Mouse (Mus musculus): ENCODE results near the gene Gm21987. TPM values are rescaled to one million over a fixed set of nuclear protein-coding genes. Genes with fewer than 3 reads are reported as not detected.
"Not testable (repeated sequence)": the region's sequence is repeated elsewhere in the genome, so short reads cannot be mapped to it uniquely, and the experiment has no call there.

Gene Gm21987
- under 1 TPM in 1 of 2 experiments, not detected in 1; 0.93 TPM for total RNA-seq (2021)
- 4.4 TPM in 1 of 2 replicates, not detected in the other for polyA plus RNA-seq (2012; rRNA removed)
- long read RNA-seq: 0 reads

GRCm38 (mm10) chr16:38346529-38347325 lies at the start of gene Gm21987, which contains the start of gene Cox17:
Gene Gm21987 (plus strand): TSS chr16:38347040.
Gene Cox17 (plus strand): TSS chr16:38346991.
- DNase-seq: peak; percentile 94

DNA sequence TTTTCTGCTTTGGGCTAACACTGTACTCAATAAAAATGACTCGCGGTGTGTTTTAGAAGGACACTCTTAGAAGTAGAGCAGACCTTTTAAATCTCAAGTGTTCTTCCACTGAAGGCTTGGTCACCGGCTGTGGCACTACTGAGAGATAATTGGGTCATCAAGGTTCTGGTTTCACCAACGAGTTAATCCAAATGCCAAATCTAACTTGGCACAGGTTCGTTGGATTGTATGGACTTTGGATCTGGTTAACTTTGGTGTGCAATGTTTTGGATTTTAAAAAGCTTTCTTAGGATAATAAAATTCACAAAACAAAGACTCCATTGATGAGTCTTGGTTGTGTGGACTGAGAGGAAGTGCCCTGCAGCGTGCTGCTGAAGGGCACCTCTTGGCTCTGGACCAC lies 48.4 kb upstream of the Gm21987 start:
- no peak for DNase-seq

DNA sequence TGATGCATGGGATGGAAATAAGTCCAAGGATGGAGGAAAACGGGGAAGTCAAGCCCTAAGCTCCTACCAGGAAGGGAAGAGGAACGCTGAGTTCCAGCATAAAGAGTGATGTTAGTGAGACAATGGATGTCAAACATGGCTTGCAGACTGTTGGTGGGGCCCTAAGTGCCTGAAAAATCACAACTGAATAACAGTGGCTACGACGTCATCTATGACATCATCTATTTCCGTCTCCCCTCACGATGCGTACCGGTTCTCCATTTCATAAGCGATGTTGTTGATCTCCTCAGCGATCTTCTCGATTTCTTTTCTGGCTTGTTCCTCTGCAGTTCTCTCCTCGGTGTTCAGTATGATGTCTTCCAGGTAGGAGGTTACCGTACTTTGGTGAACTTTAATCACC lies 44.5 kb upstream of the Gm21987 start:
- no peak for DNase-seq

DNA sequence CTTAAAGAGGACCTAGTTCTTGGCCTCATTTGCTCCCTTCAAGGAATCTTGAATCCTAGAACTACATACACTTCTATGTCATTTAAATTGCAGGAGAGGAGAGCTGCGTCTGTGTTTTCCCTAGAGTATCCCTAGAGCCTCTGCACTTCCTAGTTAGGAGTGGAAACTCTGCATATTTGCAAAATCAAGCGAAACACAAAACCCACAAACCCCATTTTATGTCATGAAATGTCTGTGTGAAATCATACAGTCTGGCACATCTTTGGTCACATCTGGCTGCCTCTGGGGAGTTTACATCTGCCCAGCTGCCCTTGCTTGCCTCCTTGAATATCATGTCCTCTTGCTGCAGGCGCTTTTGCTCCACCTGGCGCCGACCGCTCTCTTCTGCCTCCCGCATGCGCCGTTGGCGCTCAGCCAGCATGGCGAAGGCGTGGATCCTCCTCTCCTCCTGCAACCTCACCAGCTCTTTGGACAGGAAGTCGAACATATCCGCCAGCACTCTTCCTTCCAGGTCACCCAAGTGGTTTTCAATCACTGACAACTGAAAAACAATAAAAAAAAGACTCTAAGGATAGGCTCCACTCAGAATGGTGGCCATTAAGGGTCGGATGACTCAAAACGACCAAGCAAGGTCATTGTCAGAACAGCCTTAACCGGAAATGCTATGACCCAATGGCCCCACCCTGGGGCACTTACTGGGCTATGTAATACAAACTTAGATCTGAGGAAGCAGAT lies 42.2 kb upstream of the Gm21987 start:
- DNase-seq: peak; percentile 83

DNA sequence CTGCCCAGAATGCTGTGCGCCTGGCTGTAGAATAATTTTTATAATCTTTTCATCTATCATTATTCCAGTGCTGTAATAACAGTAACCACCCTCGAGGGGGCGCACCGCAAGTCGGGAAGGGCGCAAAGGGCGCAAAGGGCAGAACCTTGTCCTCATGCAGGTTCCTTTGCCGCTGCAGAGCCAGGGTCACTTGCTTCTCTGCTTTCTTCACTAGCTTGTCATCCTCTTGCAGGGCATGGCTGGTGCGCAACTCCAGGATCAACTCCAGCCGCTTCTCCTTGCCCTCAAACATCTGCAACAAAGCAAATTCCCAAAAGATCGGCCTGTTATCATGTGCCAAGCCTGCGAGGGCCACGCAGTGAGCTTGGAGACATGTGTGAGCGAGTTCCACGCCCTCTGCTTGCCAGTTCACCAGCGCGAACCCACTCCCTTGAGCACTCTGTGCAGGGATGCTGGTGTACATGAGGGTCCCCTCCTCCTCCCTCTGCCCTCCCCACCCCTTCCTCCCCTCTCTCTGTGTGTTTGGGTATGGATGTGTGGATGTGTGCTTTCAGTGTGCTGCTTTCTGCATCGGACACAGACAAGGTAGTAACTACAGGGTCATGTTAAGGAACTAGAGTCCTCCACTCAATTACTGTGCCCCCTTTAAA lies 40.1 kb upstream of the Gm21987 start:
- no peak for DNase-seq

DNA sequence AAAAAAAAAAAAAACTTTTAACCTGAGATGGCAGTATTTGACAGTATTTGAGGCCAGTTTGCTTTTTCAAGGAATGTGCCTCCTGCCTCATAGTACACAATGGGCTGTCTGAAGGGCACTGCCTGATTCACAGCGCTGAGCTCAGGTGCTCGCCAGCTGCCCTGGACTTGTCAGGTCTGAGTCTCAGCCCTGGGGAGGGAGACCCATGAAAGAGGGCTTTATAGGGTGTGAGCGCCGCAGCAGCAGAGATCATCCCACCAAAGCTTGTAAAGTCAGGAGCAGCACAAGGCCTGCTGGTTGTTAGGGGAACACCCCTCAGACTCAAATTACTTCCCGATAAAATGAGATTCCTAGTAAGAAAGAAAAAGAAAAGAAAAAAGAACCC lies 39.6 kb upstream of the Gm21987 start:
- no peak for DNase-seq

DNA sequence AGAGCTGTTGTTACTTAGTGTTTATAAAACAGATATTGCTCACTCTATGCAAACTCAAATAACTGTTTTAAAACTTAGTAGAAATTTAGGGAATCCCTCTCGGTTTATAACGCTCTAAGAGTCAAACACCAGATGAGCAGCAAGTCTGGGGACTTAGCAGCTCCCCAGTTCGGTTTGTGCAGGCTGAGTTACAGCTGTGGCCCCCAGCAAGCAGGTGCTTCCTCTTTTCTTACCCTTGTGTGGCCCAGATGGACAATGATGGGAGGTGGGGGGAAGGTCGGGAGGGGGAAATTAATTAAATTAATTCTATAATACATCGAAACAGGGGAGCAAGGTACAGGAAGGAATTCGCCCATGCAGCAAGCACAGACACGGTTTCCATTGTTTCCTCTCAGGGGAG lies 39.2 kb upstream of the Gm21987 start:
- no peak for DNase-seq

DNA sequence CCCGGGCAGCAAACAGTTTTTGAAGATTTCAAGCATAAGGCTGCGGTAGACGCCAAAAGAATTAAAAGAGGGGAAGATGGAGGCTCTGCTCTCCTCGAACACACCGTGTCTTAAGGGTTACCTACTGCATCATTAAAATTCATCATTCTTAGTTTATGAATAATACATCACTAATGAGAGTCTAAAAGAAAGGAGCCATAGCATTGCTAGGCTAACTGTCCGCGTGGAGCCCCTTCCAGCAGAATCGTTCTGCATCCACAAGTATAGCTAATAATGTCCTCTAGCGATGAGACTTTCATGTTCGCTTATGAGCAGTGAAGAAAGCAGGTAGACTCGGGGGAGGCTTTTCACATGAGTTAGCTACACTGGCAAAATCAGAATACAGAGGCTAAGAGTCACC lies 38.6 kb upstream of the Gm21987 start:
- DNase-seq: no peak

GRCm38 (mm10) chr16:38318492-38318891 lies 28.3 kb upstream of the Gm21987 start:
- no peak for DNase-seq

DNA sequence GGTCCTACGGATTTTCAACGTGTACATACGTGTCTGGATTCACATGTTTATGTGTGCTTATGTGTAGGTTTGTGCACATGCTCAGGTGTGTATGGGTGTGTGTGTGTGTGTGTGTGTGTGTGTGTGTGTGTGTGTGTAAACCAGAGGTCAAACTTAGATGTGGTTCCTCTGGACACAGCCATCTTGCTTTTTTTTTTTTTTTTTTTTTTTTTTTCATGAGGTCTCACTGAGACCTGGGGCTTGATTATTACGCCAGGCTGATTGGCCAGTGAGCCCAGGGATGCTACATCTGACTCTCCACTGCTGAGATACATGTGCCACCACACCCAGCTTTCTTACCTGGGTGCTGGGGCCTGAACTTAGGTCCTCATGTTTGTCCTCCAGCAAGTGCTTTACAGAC lies 27.8 kb upstream of the Gm21987 start:
- DNase-seq: no peak

DNA sequence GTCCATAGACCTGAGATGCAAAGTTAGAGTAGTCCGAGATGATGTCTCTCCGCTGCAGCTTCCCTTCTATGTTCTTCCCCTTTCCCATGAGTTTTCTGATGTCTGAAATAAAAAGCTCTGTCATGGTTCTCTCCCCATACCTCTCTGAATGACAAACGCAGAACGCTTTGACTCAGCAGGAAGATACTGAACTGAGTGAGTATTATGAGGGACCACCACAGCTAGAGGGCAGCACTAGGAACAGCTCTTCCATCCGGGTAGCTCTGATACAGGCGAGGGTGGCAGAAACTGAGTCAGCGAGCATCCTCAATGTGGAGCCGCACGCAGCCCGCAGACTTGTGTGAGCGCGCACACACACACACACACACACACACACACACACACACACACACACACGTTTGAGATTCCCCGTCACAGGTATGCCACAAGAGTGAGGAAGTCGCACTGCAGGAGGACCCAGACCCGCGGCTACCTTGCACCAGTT lies 25.3 kb upstream of the Gm21987 start:
- peak; percentile 39 for DNase-seq

DNA sequence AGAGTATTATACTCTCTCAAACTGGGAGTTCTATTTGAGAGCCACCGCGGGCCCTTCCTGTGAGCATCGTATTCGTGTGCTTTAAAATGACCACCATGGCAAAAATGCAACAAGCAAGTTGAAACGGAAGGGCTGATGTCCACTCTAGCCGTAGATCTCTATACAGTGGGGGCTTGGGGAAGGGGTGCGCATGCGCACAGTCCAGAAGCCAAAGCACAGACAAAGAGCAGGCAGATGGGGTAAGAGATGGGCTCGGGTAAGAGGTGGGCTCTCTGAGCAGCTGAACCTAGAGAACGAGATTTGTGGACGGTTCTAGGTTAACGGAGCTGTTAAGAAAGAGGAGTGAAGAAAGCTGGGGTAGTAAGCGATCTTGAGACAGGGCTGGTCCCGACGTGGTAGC lies 22.5 kb upstream of the Gm21987 start:
- DNase-seq: no peak

DNA sequence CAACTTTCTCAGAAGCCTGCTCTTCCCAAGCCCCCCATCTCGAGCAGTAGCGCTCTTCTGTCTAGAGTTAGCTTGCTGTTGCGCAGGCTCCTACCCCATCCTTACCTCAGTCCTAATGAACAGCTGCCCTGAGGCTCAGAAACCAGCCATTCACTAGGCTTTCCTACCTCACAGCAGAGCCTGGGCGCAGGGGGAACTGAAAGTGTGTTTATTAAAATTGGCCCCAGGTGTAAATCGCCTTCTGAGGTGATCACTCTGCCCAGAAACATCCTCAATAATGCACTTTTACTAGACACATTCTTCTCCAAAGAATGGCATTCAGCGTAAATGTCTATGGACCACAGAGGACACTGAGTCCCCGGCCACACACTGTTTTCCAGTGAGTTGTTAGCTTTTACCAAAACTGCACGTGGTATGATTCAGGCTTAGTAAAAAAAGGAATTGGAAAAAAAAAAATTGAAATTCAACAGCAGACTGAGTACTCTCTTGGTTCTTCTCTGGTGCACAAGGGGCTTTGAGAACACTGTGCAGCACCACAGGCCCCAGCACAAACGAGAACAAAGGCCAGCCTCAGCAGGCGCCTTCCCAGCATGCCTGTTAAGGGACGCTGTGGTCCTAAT lies 20.0 kb upstream of the Gm21987 start:
- no peak for DNase-seq

DNA sequence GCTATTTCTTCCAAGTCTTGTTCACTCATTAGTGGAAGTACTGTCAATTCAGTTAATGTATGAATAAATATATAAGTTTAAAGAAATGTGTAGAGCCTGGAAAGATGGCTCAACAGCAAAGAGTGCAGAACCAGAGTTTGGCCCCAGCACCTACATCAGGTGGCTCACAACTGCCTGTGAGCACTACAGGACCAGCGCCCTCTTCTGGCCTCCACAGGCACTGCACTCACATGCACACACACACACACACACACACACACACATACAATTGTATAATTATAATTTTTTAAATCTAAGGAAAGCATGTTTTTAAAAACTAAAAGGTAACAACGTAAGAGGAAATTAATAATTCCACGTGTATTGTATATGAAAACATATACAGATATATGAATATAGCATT lies 17.5 kb upstream of the Gm21987 start:
- DNase-seq: no peak

DNA sequence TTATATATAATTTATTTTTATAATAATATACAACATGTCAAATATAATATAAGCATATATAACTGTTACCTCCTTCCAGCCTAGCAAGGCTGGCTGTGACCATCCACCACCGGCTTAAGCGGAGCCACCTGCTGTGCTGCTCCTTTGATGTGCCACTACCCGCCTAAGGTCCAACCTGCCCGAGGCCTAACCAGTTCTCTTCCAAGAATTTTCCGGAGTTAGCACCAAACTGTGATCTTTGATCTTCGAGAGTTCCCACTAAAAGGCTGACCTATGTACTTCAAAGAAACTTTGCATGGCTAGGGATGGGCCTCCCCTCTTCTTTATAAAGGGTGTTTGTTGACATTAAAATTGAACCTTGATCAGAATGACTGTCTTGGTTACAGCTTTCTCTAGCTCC lies 12.4 kb upstream of the Gm21987 start:
- DNase-seq: no peak

- not testable (repeated sequence) for DNase-seq
These were observed 8.8 kb upstream of the Gm21987 start for GRCm38 (mm10) chr16:38338077-38338476.

DNA sequence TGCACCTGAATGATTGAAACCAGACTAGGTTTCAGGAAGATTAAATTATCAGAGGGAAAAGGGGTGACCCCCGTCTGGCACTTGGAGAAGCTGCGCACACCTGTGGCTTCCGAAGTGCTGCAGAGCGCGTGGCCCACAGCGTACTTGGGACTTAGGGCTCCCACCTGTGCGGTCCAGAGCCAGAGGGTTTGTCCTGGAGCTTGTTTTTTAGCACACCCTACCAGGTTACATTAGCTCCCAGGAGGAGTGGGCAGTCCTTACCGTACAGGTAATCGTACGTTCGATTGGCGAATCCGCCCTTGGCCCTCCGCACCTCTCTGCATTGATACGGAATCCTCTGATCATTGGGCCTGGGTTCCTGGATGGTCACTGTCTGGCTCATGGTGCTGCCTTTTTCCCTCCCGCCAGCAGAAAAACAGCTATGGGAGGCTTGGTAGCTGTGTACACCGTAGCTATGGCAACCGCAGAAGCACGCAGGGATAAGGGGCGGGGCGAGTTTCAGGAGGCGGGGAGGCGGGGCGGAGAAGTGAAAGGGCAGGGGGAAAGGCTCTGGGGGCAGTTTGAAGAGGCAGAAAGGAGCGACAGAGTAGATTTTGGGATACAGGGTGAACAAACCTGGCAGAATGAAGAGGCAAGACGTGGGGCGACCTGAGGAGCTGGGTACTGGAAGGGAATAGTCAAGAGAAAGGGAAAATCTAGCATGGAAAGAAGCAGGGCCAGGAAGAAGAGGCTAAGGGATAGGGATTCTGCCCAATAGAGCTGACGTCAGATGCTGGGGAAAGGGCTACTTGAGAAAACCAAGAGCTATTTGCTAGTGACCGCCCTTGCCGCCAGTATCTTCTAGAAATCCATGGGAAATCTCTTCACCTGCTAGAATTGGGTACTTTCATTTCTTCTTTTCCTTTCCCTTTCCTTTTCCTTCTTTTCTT lies 5.2 kb upstream of the Gm21987 start, which contains the start of gene Maats1:
Gene Maats1, minus strand, starts transcription at position 748 of the 929 bp plus-strand sequence.
- peak; percentile 81 for DNase-seq

DNA sequence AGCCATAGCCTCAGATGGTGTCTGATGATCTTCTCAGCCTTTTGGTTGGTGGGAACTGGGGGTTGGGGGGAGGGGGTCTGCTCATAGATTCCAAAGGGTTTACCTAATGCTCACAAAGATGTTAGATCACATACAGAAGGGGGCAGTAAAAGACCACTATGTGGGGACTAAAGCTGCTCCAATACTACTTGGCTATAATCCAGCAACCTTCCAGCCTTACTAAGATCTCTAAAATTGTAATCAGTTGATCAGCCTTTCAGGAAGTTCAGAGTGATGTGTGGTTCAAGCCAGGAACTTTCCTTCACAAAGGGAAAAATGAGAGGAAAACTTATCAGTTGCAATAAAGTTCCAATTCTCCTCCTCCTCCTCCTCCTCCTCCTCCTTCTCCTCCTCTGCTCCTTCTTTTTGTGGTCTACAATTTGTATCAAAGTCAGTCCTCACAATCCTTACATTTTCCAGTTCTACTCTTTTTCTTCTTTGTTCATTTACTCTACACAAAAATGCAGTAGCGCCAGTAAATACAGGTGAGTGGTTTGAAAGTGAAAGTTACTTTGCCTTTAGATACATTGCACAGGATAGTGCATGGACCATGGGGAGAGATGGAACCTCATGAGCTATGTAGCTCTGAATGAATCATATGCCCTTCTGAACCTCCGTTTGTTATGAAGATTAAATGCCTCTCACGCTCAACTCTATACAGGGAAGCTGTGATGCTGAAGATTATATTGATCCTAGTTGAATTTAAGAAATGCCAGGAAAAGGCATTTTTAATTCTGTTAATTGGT lies 1.7 kb upstream of the Gm21987 start:
- no peak for DNase-seq

DNA sequence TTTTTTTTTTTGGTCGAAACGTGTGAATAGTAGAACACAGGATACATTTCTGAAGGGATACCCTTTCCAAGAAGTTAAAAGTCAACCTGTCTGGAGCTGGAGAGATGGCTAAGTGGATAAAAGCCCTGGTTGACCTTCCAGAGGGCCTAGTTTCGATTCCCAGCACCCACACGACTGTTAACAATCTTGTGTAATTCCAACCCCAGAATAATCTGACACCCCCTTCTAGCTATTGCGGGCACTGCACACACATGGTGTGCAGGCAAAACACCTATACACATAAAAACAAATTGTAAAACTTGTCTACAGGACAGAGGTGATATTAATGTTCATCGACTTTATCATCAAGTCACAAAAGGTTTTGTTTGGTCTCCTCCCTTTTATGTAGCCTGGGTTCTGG lies 748 bp downstream of the Gm21987 start:
- no peak for DNase-seq

GRCm38 (mm10) chr16:38348217-38348761 lies 1.4 kb downstream of the Gm21987 start:
- DNase-seq: no peak

Measured in adrenal gland, adult 2 months (tissue).